Mouse (Mus musculus) gonadal fat pad, adult 2 months (tissue): ENCODE data around the gene Ppp1r9b. TPM values are rescaled to one million over a fixed set of nuclear protein-coding genes. Genes with fewer than 3 reads are reported as not detected.

Source experiments
- DNase-seq: peaks from one replicate; pipeline ENCODE4 v3.0.0-alpha.2; 2012; ENCODE audit warnings: low read depth
- polyA plus RNA-seq: library from polyadenylated mRNA; depleted of rRNA; stranded (reverse); fragments of >200 nt; gene quantifications from 2 replicates; pipeline ENCODE4 v1.2.3, GENCODE M21; 2012

Gene Ppp1r9b
- polyA plus RNA-seq, 1 experiment, result 34.4 TPM

- DNase-seq, result no peak
These were observed 12.5 kb upstream of the Ppp1r9b start for GRCm38 (mm10) chr11:94978178-94978915.

GRCm38 (mm10) chr11:94978947-94979346 is 11.9 kb upstream of the Ppp1r9b start:
- no peak for DNase-seq

- no peak for DNase-seq
These were observed 11.2 kb upstream of the Ppp1r9b start for GRCm38 (mm10) chr11:94979462-94980179.

GRCm38 (mm10) chr11:94985140-94985539 is 5.7 kb upstream of the Ppp1r9b start:
- no peak for DNase-seq

- no peak for DNase-seq
These were observed 5.0 kb upstream of the Ppp1r9b start for GRCm38 (mm10) chr11:94985822-94986221.

- no peak for DNase-seq
These were observed 4.4 kb upstream of the Ppp1r9b start for GRCm38 (mm10) chr11:94986435-94986834.

GRCm38 (mm10) chr11:94987341-94987740 is 3.5 kb upstream of the Ppp1r9b start:
- peak; percentile 94 for DNase-seq

- no peak for DNase-seq
These were observed 3.0 kb upstream of the Ppp1r9b start for GRCm38 (mm10) chr11:94987851-94988250.

GRCm38 (mm10) chr11:94988780-94989561 is 1.9 kb upstream of the Ppp1r9b start:
- DNase-seq, result peak; percentile 94

GRCm38 (mm10) chr11:94989562-94990017 is 1.2 kb upstream of the Ppp1r9b start:
- no peak for DNase-seq

- DNase-seq, result no peak
These were observed 610 bp upstream of the Ppp1r9b start for GRCm38 (mm10) chr11:94990102-94990748.

- no peak for DNase-seq
These were observed 1.0 kb downstream of the Ppp1r9b start for GRCm38 (mm10) chr11:94991641-94992479.

- DNase-seq, result no peak
These were observed 1.6 kb downstream of the Ppp1r9b start for GRCm38 (mm10) chr11:94992480-94992753.

GRCm38 (mm10) chr11:94992754-94993606 is 2.1 kb downstream of the Ppp1r9b start:
- no peak for DNase-seq

- DNase-seq, result no peak
These were observed 3.5 kb downstream of the Ppp1r9b start for GRCm38 (mm10) chr11:94994208-94994814.

GRCm38 (mm10) chr11:94994947-94995772 is 4.3 kb downstream of the Ppp1r9b start:
- DNase-seq, result no peak

GRCm38 (mm10) chr11:94996101-94996500 is 5.3 kb downstream of the Ppp1r9b start:
- no peak for DNase-seq

- no peak for DNase-seq
These were observed 6.1 kb downstream of the Ppp1r9b start for GRCm38 (mm10) chr11:94996984-94997383.

GRCm38 (mm10) chr11:94997596-94997995 is 6.8 kb downstream of the Ppp1r9b start:
- DNase-seq, result no peak
